13 mouse cellular contexts compared by ENCODE assay signal in the genomic region with DNA sequence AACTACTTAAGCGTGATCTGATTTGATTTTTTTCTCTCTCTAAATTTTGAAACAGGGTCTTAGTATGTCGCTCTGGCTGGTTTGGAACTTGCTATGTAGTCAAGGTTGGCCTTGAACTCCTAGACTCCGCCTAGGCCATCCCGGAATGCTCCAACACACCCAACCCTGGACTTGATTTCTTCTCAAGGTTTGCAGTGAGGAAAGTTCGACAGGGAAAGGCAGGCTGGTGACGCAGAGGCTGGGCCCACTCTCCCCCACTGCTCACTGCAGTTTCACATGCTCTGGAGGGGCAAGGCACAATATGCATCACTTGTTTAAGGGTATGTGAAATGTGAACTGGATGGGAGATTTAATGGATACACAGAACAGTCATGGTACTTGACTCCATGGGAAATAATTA. TPM values are rescaled to one million over a fixed set of nuclear protein-coding genes. Genes with fewer than 3 reads are reported as not detected.
DNase-seq lines count a peak whose midpoint lies in the region; ATAC-seq and TF ChIP-seq lines count a peak whose summit lies in the region.
"Had no signal": no experiment of that assay in that cellular context is flagged by ENCODE, and none has a peak within 500 bp of the region (broad histone marks: within the 10 kb centered on the region; RNA-seq: fewer than 3 reads in every experiment).

No protein-coding gene starts in this region.

- no peak for ATAC-seq in heart, postnatal 0 days (ENCODE audit: insufficient read depth, low read depth)
- no peak for ATAC-seq in lung, embryonic 14.5 days (ENCODE audit: insufficient read depth)
- no peak for ATAC-seq in limb, embryonic 13.5 days (ENCODE audit: low FRiP score, low read depth)
- no peak for ATAC-seq in activated CD4-positive, CD25-positive, alpha-beta regulatory T cell, adult 4 months

- TF ChIP-seq CTCF in heart, postnatal 0 days (IDR thresholded peaks at IDR 0.05; ENCODE audit: low read depth): no peak
- no peak for TF ChIP-seq CTCF in lung, embryonic 14.5 days (IDR thresholded peaks at IDR 0.05; ENCODE audit: low read depth)

- TF ChIP-seq EP300 in heart, postnatal 0 days (IDR thresholded peaks at IDR 0.05; ENCODE audit: low read depth): no peak

- peak overlapping the region; percentile 87 for H3K4me2 ChIP-seq in heart, postnatal 0 days (ENCODE audit: low read depth, low read length)
- H3K4me2 ChIP-seq in lung, embryonic 14.5 days: peak overlapping the region; percentile 60
- H3K4me2 ChIP-seq in limb, embryonic 13.5 days (replicated peaks): peak overlapping the region; percentile 95

- 76% methylated on average over 6 of the region's 6 CpGs for WGBS in heart, postnatal 0 days
- 71% methylated on average over 6 of the region's 6 CpGs for WGBS in lung, embryonic 14.5 days
- WGBS in limb, embryonic 13.5 days: 84% methylated on average over 6 of the region's 6 CpGs

- intact Hi-C loops in heart, postnatal 10 days (cut with DNase I): no loop called here

- H3K9ac ChIP-seq in heart, postnatal 0 days (replicated peaks; ENCODE audit: low read depth, low read length): no peak overlapping the region; the same call in 1 of the 2 replicates
- no peak overlapping the region; the same call in 1 of the 2 replicates for H3K9ac ChIP-seq in lung, embryonic 14.5 days
- no peak overlapping the region for H3K9ac ChIP-seq in limb, embryonic 13.5 days
- H3K9ac ChIP-seq: liver, embryonic 14.5 days had no signal

- H3K27ac ChIP-seq in heart, postnatal 0 days (ENCODE audit: low read depth): no peak overlapping the region
- no peak overlapping the region for H3K27ac ChIP-seq in lung, embryonic 14.5 days (ENCODE audit: low read depth)
- H3K27ac ChIP-seq in limb, embryonic 13.5 days: peak overlapping the region; percentile 3; the same call in 1 of the 2 replicates
- H3K27ac ChIP-seq: liver, embryonic 14.5 days had no signal

- H3K9me3 ChIP-seq in heart, postnatal 0 days (replicated peaks; ENCODE audit: control insufficient read depth, low read length): no peaks in the 10 kb centered on the region
- no peaks in the 10 kb centered on the region for H3K9me3 ChIP-seq in lung, embryonic 14.5 days (ENCODE audit: low read depth, low read length)
- H3K9me3 ChIP-seq in limb, embryonic 13.5 days: no peaks in the 10 kb centered on the region
- H3K9me3 ChIP-seq: G1E had no signal

- peaks cover 55% of the 10 kb centered on the region for H3K4me1 ChIP-seq in heart, postnatal 0 days (ENCODE audit: control insufficient read depth, insufficient read depth)
- H3K4me1 ChIP-seq in lung, embryonic 14.5 days (ENCODE audit: insufficient read depth): 0 out of 2 replicates have a peak, but pooled peaks cover 4% of the 10 kb centered on the region
- H3K4me1 ChIP-seq in limb, embryonic 13.5 days: peaks cover 43% of the 10 kb centered on the region

- H3K27me3 ChIP-seq in heart, postnatal 0 days (ENCODE audit: control insufficient read depth, insufficient read depth, low read length): no peaks in the 10 kb centered on the region
- H3K27me3 ChIP-seq in lung, embryonic 14.5 days (ENCODE audit: insufficient read depth, low read length): no peaks in the 10 kb centered on the region
- no peaks in the 10 kb centered on the region for H3K27me3 ChIP-seq in limb, embryonic 13.5 days

- DNase-seq in adrenal gland, adult 2 months: peak; percentile 13
- DNase-seq in adrenal gland, postnatal 4 days (ENCODE audit: low spot score in 2 of 2): no peak
- DNase-seq in heart, postnatal 0 days (ENCODE audit: low spot score): no peak
- no peak for DNase-seq in heart, postnatal 10 days
- DNase-seq in lung, embryonic 14.5 days: no peak
- no peak for DNase-seq in lung, postnatal 14 days
- DNase-seq: adrenal gland, adult 8-10 months; cerebellum, adult 11 months; kidney, adult 2 months had no signal

- H3K36me3 ChIP-seq in heart, postnatal 0 days (replicated peaks; ENCODE audit: control insufficient read depth, insufficient read depth, low read length): no peaks in the 10 kb centered on the region; the same call in 1 of the 2 replicates
- peaks cover 26% of the 10 kb centered on the region for H3K36me3 ChIP-seq in lung, embryonic 14.5 days (ENCODE audit: insufficient read depth)
- peaks cover 12% of the 10 kb centered on the region for H3K36me3 ChIP-seq in limb, embryonic 13.5 days

- H3K4me3 ChIP-seq in heart, postnatal 0 days (ENCODE audit: low read depth, low read length): peak overlapping the region; percentile 6; the same call in 1 of the 2 replicates
- peak overlapping the region; percentile 97 for H3K4me3 ChIP-seq in lung, embryonic 14.5 days (ENCODE audit: low read depth, low read length)
- H3K4me3 ChIP-seq in limb, embryonic 13.5 days: no peak overlapping the region

RNA-seq across cellular contexts. Expression of a gene that starts 3.3 kb away (rescaled TPM):
- 10 to 100 TPM; 61.1 to 76.0 TPM for total RNA-seq in adrenal gland, adult 2 months (2021)
- 48.4 and 54.8 TPM in 2 replicates for polyA plus RNA-seq in adrenal gland, adult 2 months (2012; rRNA removed)
- total RNA-seq in adrenal gland, postnatal 4 days (2021): 100 to 1,000 TPM; 186 to 227 TPM
- total RNA-seq in heart, postnatal 0 days (2014; rRNA removed; ENCODE audit: low replicate concordance): 186 and 215 TPM in 2 replicates
- polyA plus RNA-seq in heart, postnatal 0 days (2015; fragmentation: Nextera tagmentation; extraction: Ambion mirVana): 55.9 and 62.8 TPM in 2 replicates
- total RNA-seq in heart, postnatal 10 days (2021): 100 to 1,000 TPM; 415 to 420 TPM
- polyA plus RNA-seq in lung, embryonic 14.5 days (2014; fragmentation: Nextera tagmentation; extraction: Ambion mirVana): 183 and 193 TPM in 2 replicates
- 31.7 and 35.5 TPM in 2 replicates for polyA plus RNA-seq in limb, embryonic 13.5 days (2015; fragmentation: Nextera tagmentation; extraction: Ambion mirVana)
- polyA plus RNA-seq in activated CD4-positive, CD25-positive, alpha-beta regulatory T cell, adult 4 months (2017; shearing (Covaris generic)): 1 to 10 TPM; 6.7 to 10.0 TPM
